Mouse (Mus musculus): ENCODE measurements around the gene Atcay.

- TF ChIP-seq CTCF (conservative IDR thresholded peaks at IDR 0.05; ENCODE audit: insufficient read depth, insufficient read length, low read depth, low read length) (no peak), POLR2A (IDR thresholded peaks at IDR 0.05; ENCODE audit: low read depth, low read length) (no peak)
Measured at GRCm38 (mm10) chr10:81236471-81237268, 6.0 kb upstream of the Atcay start.

Measured in kidney, adult 2 months (tissue).